Mouse (Mus musculus): Measurements from ENCODE around the gene Tlr12. TPM values are rescaled to one million over a fixed set of nuclear protein-coding genes. Genes with fewer than 3 reads are reported as not detected.
"Not testable (repeated sequence)": the region's sequence is repeated elsewhere in the genome, so short reads cannot be mapped to it uniquely, and the experiment has no call there.

The Tlr12 gene
- polyA plus RNA-seq (2012; rRNA removed): 10.7 and 10.9 TPM in 2 replicates

DNA sequence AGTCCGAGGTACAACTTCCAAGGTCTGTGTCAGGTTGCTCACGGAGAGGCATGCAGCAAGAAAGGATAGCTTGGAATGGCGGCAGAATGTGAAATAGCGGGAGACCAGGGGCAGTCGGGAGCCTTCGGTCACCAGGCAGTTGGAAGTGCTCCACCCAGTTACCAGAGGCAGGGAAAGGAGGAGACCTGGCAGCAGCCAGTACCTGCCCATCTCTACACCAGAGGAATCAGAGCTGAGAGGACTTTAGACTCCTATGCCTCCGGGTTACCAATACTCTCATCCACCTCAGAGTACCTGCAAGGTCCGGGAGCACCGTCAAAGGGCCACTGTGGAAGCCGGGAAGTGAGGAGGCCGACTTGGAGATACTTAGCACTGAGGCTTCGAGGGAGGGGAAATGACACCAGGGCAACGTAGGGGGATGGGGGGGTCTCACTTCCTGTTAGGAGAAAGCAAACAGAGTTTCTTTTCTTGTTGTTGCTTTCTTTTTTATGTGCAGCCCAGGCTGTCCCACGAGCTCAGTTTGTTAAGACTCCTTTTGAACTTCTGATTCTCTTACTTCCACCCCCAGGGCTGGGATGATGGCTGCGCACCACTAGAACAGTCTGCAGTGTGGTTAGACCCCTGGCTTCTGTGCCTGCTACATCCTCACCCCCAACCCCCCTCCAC is at the start of gene Tlr12:
Gene Tlr12 (minus strand): TSS at position 374 of the 666 bp plus-strand sequence.
- WGBS: 27% methylated on average over 15 of the region's 15 CpGs
- H3K27ac ChIP-seq (ENCODE audit: insufficient read depth, low read length): peak within 1 kb of the TSS; percentile 38
- peak within 1 kb of the TSS; percentile 49 for H3K4me3 ChIP-seq (ENCODE audit: extremely low read depth, insufficient read depth, insufficient read length)
- H3K36me3 ChIP-seq (ENCODE audit: control insufficient read depth, insufficient read depth, low read length): no peaks in the 10 kb centered on the region
- no peak for TF ChIP-seq CTCF (IDR thresholded peaks at IDR 0.05; ENCODE audit: extremely low read depth, insufficient read depth, insufficient read length, insufficient replicate concordance)
- H3K4me1 ChIP-seq (ENCODE audit: control insufficient read depth, insufficient read depth, insufficient read length): peaks cover 31% of the 10 kb centered on the region
- peak in 1 of 2 experiments; percentile 33 for DNase-seq (ENCODE audit: low read depth in 1 of 2, low spot score in 2 of 2)
- no peaks in the 10 kb centered on the region for H3K27me3 ChIP-seq (ENCODE audit: control insufficient read depth, insufficient read depth, low read length)

DNA sequence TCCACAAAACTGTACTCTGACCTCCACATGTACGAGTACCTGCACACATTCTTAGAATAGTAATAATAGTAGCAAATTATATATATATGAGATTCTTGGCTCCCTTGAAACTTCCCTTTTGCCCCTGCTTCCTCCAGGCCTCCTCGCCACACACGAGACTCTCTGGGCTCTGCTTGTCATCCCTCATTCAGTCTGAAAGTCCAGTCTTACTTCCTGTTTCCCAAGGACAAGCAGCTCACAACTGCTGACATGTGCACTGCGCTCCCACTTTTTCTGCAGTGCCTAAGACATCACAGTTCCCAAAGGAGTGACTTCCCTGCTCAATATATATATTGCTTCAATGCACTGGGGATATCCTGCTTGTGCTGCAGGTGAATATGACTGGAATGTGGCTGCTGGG is 48.8 kb upstream of the Tlr12 start:
- WGBS: 45% methylated on average over 4 of the region's 4 CpGs
- H3K4me3 ChIP-seq (ENCODE audit: extremely low read depth, insufficient read depth, insufficient read length); DNase-seq (ENCODE audit: low read depth in 1 of 2, low spot score in 2 of 2); H3K27me3 ChIP-seq (ENCODE audit: control insufficient read depth, insufficient read depth, low read length); H3K27ac ChIP-seq (ENCODE audit: insufficient read depth, low read length); H3K36me3 ChIP-seq (ENCODE audit: control insufficient read depth, insufficient read depth, low read length); H3K4me1 ChIP-seq (ENCODE audit: control insufficient read depth, insufficient read depth, insufficient read length): not testable (repeated sequence)

DNA sequence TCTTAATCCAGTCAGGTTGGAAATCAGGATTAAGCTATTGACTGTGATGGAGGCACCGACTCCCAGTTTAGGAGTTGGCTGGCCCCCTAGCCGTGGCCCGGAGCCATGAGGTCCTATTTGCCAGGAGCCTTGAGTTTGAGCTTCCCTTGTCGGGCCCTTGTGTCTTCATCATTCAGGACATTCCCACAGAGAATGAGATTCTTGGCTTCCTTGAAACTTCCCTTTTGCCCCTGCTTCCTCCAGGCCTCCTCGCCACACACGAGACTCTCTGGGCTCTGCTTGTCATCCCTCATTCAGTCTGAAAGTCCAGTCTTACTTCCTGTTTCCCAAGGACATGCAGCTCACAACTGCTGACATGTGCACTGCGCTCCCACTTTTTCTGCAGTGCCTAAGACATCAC is 47.9 kb upstream of the Tlr12 start:
- not testable (repeated sequence) for H3K36me3 ChIP-seq (ENCODE audit: control insufficient read depth, insufficient read depth, low read length); H3K27me3 ChIP-seq (ENCODE audit: control insufficient read depth, insufficient read depth, low read length); DNase-seq (ENCODE audit: low read depth in 1 of 2, low spot score in 2 of 2); H3K27ac ChIP-seq (ENCODE audit: insufficient read depth, low read length); H3K4me1 ChIP-seq (ENCODE audit: control insufficient read depth, insufficient read depth, insufficient read length); H3K4me3 ChIP-seq (ENCODE audit: extremely low read depth, insufficient read depth, insufficient read length)
- 67% methylated on average over 7 of the region's 7 CpGs for WGBS

DNA sequence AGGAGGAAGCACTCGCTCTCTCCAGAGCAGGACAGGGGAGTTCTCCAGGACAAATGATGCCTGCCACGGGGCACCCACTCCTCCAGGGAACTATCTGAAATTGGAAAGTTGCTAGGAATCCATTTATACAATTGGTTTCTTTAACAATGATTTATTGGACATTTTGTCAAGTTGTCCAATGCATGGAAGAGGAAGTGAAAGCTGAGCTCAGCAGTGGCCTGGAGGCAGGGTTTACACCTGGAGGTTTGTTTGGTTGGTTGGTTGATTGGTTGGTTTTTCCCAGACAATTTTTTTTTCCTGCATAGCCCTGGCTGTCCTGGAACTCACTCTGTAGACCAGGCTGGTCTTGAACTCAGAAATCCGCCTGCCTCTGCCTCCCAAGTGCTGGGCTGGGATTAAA is 45.6 kb upstream of the Tlr12 start:
- Histone ChIP-seq H3K36me3 (ENCODE audit: control insufficient read depth, insufficient read depth, low read length) (no peaks in the 10 kb centered on the region), H3K4me3 (ENCODE audit: extremely low read depth, insufficient read depth, insufficient read length) (no peak overlapping the region), H3K27me3 (ENCODE audit: control insufficient read depth, insufficient read depth, low read length) (no peaks in the 10 kb centered on the region), H3K27ac (ENCODE audit: insufficient read depth, low read length) (no peak overlapping the region), H3K4me1 (ENCODE audit: control insufficient read depth, insufficient read depth, insufficient read length) (peaks cover 9% of the 10 kb centered on the region; the same call in 1 of the 2 replicates)
- no peak for DNase-seq (ENCODE audit: low read depth in 1 of 2, low spot score in 2 of 2)
- TF ChIP-seq CTCF (IDR thresholded peaks at IDR 0.05; ENCODE audit: extremely low read depth, insufficient read depth, insufficient read length, insufficient replicate concordance) (no peak), POLR2A (IDR thresholded peaks at IDR 0.05; ENCODE audit: low read depth, low read length) (no peak)
- WGBS: 52% methylated on average over 3 of the region's 3 CpGs

DNA sequence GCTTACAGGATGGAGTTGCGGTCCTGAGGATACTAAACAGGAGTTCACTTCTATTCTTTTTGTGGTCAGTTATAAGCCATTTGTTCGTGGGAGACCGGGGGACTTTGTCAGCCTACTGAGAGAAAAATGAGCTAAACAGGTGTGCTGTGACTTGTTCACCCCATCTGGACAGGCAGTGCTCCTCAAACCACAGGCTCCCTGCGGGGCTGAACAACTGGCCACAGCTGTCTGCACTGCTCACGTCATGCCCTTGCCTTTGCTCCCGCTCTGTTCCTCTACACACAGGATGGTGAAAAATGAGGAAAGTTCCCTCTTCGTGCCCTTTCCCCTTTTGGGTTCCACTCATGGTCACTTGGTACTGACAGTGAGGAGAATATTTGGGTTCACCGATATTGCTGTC is 42.6 kb upstream of the Tlr12 start:
- WGBS: 64% methylated on average over 8 of the region's 8 CpGs
- Histone ChIP-seq H3K4me3 (ENCODE audit: extremely low read depth, insufficient read depth, insufficient read length) (no peak overlapping the region), H3K4me1 (ENCODE audit: control insufficient read depth, insufficient read depth, insufficient read length) (peaks cover 9% of the 10 kb centered on the region; the same call in 1 of the 2 replicates), H3K36me3 (ENCODE audit: control insufficient read depth, insufficient read depth, low read length) (no peaks in the 10 kb centered on the region), H3K27ac (ENCODE audit: insufficient read depth, low read length) (no peak overlapping the region), H3K27me3 (ENCODE audit: control insufficient read depth, insufficient read depth, low read length) (no peaks in the 10 kb centered on the region)
- no peak for DNase-seq (ENCODE audit: low read depth in 1 of 2, low spot score in 2 of 2)
- TF ChIP-seq CTCF (IDR thresholded peaks at IDR 0.05; ENCODE audit: extremely low read depth, insufficient read depth, insufficient read length, insufficient replicate concordance) (no peak), POLR2A (IDR thresholded peaks at IDR 0.05; ENCODE audit: low read depth, low read length) (no peak)

DNA sequence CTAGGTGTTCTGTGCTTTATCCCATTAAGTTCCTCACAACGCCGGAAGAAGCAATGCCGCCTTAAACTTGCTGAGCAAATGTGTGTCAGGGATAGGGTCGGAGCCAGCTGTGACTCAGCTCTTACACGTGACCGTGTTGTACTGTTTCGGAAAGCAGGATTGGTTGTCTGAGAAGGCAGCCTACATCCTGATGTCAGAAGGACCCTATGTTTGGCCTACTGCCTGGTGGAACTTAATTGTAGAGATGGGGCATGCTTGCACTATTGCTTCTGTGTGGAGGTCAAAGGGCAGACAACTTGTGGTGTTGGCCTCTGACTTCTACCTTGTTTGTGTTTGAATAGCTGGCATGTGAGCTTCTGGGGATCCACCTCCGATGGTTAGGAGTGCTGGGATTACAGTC is 41.8 kb upstream of the Tlr12 start:
- Histone ChIP-seq H3K27ac (ENCODE audit: insufficient read depth, low read length) (no peak overlapping the region), H3K4me1 (ENCODE audit: control insufficient read depth, insufficient read depth, insufficient read length) (peaks cover 12% of the 10 kb centered on the region; the same call in 1 of the 2 replicates), H3K27me3 (ENCODE audit: control insufficient read depth, insufficient read depth, low read length) (no peaks in the 10 kb centered on the region), H3K4me3 (ENCODE audit: extremely low read depth, insufficient read depth, insufficient read length) (no peak overlapping the region), H3K36me3 (ENCODE audit: control insufficient read depth, insufficient read depth, low read length) (no peaks in the 10 kb centered on the region)
- no peak for DNase-seq (ENCODE audit: low read depth in 1 of 2, low spot score in 2 of 2)
- no peak for TF ChIP-seq CTCF (IDR thresholded peaks at IDR 0.05; ENCODE audit: extremely low read depth, insufficient read depth, insufficient read length, insufficient replicate concordance)
- no peak for TF ChIP-seq POLR2A (IDR thresholded peaks at IDR 0.05; ENCODE audit: low read depth, low read length)
- WGBS: 93% methylated on average over 8 of the region's 8 CpGs

DNA sequence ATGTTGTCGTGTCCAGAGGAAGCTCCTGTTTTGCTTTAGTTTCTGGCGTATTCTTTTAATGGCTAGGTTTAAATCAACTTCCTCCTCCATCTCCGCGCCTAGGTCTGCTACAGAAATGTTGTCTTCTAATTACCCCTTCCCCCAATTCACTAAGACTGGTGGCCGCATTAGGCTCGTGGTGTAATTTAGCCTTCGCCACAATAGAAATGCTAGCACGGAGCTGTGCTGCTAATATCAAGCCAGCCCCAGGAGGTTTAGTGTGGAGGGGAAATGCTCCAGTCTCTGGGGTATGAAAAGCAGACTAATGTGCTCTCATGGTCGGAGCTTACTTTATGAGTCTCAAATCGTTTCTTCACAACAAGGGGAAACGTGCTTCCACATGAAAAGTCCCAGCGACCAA is 37.0 kb upstream of the Tlr12 start:
- no peak for DNase-seq (ENCODE audit: low read depth in 1 of 2, low spot score in 2 of 2)
- H3K36me3 ChIP-seq (ENCODE audit: control insufficient read depth, insufficient read depth, low read length): no peaks in the 10 kb centered on the region
- peak overlapping the region; percentile 69 for H3K4me3 ChIP-seq (ENCODE audit: extremely low read depth, insufficient read depth, insufficient read length)
- 5% methylated on average over 12 of the region's 12 CpGs for WGBS
- H3K27me3 ChIP-seq (ENCODE audit: control insufficient read depth, insufficient read depth, low read length): no peaks in the 10 kb centered on the region
- H3K4me1 ChIP-seq (ENCODE audit: control insufficient read depth, insufficient read depth, insufficient read length): peaks cover 3% of the 10 kb centered on the region; the same call in 1 of the 2 replicates
- TF ChIP-seq CTCF (IDR thresholded peaks at IDR 0.05; ENCODE audit: extremely low read depth, insufficient read depth, insufficient read length, insufficient replicate concordance): no peak
- no peak for TF ChIP-seq POLR2A (IDR thresholded peaks at IDR 0.05; ENCODE audit: low read depth, low read length)
- no peak overlapping the region for H3K27ac ChIP-seq (ENCODE audit: insufficient read depth, low read length)

All from spleen, adult 2 months (tissue).